Mouse (Mus musculus): Measurements from ENCODE around the gene Rpl14. TPM values are rescaled to one million over a fixed set of nuclear protein-coding genes. Genes with fewer than 3 reads are reported as not detected.

The Rpl14 gene
- polyA plus RNA-seq, 1 experiment, result 411 TPM

DNA sequence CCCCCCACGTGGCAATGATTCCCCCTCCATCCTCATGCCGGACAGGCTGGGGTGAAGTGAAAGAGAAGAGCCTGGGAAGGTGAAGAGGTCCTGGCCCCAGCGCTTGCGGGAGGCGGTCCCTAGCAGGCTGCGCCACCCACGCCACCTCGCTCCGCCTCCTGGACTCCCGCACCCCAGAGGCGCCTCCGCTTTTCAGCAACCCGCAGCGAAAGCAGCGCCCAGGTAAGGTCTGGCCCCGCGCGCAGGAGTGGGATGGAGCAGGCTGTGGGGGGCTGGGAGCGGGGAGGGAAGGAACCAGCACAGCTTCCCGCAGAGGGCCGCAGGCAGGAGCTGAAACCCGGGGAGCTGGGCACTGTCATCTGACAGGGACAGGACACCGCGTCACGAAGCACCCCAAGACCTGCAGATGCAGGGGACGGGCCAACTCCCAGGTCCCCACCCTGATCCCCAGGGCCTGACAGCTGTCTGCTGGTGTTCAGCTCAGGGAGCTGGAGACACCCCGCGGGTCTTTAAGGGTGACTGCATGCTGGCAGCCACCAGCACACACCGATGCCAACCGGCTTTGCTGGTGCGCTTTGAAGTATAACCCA lies 31.5 kb upstream of the Rpl14 start, which contains the start of gene Entpd3:
TSS of gene Entpd3 (plus strand) at position 157 of the 590 bp plus-strand sequence.
- H3K36me3 ChIP-seq (ENCODE audit: control insufficient read depth, insufficient read depth, low read length), result no peaks in the 10 kb centered on the region
- no peak within 1 kb of the TSS for H3K4me3 ChIP-seq (ENCODE audit: insufficient read depth, low read depth, low read length)
- 2% methylated on average over 31 of the region's 31 CpGs for WGBS
- DNase-seq, result peak; percentile 14
- H3K27ac ChIP-seq (ENCODE audit: insufficient read depth, low read depth, low read length), result no peak within 1 kb of the TSS
- H3K4me1 ChIP-seq (ENCODE audit: control insufficient read depth, insufficient read depth, low read length), result no peaks in the 10 kb centered on the region
- no peaks in the 10 kb centered on the region for H3K27me3 ChIP-seq (replicated peaks; ENCODE audit: control insufficient read depth, insufficient read depth, low read length)
- no peak for TF ChIP-seq CTCF (conservative IDR thresholded peaks at IDR 0.05; ENCODE audit: insufficient read depth, insufficient read length, low read depth, low read length)
- TF ChIP-seq POLR2A (IDR thresholded peaks at IDR 0.05; ENCODE audit: low read depth, low read length), result no peak

DNA sequence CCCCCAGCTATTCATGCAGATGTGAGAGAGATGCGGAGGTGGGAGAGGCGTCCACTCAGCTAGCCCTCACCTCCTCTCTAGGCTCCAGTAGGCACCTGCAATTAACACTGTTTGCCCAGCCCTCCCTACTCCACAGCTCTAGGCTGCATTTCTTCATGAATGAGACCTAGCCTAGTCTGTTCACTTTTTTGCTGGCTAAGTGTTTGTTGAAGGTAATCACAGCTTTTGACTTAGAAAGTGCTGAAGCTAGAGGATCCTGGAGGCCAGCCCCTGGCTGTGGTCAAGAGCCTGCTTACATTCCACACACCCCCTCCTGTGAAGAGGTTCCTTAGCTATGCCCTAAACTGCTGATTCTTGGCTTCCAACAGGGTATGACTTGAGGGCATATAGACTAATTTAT lies 29.8 kb upstream of the Rpl14 start:
- Histone ChIP-seq H3K27ac (ENCODE audit: insufficient read depth, low read depth, low read length) (no peak overlapping the region), H3K27me3 (replicated peaks; ENCODE audit: control insufficient read depth, insufficient read depth, low read length) (no peaks in the 10 kb centered on the region), H3K4me1 (ENCODE audit: control insufficient read depth, insufficient read depth, low read length) (no peaks in the 10 kb centered on the region), H3K4me3 (ENCODE audit: insufficient read depth, low read depth, low read length) (no peak overlapping the region), H3K36me3 (ENCODE audit: control insufficient read depth, insufficient read depth, low read length) (no peaks in the 10 kb centered on the region)
- no peak for TF ChIP-seq CTCF (conservative IDR thresholded peaks at IDR 0.05; ENCODE audit: insufficient read depth, insufficient read length, low read depth, low read length)
- TF ChIP-seq POLR2A (IDR thresholded peaks at IDR 0.05; ENCODE audit: low read depth, low read length), result no peak
- DNase-seq, result no peak
- WGBS, result 6% methylated on average over 2 of the region's 2 CpGs

DNA sequence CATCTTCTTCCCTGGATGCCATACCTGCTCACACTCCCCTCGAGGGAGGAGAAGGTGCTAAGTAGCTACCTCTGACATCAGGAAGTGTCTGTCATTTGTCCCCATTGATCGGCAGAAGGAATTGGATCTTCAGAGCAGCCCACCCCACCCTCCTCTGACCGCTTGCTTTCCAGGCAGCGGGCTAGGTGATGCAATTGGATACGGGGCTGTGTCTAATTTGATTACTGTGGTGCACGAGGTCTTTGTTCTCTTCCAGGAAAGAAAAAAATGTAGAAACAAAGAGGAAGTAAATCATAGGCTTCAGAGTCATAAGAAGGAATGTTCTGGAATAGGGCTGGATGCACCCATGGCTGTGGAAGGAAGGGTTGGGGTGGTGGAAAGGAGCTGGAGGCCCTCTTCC lies 29.0 kb upstream of the Rpl14 start:
- WGBS, result 32% methylated on average over 6 of the region's 6 CpGs

DNA sequence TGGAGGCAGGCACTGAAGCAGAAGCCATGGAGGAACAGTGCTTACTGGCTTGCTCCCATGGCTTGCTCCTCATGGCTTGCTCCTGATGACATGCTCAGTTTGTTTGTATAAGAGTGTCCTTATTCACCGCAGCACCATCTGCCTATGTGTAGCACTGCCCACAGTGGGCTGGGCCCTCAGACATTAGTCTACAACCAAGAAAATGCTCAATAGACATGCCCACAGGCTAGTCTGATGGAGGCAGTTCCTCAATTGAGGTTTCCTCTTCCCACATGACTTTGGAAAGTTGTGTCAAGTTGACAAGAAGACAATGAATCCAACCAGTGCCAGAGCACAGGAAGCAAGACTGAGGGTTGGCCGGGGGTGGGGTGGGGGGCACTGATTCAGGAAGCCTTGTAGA lies 25.2 kb upstream of the Rpl14 start:
- 87% methylated on average over 2 of the region's 2 CpGs for WGBS
- no peak overlapping the region for H3K27ac ChIP-seq (ENCODE audit: insufficient read depth, low read depth, low read length)
- TF ChIP-seq CTCF (conservative IDR thresholded peaks at IDR 0.05; ENCODE audit: insufficient read depth, insufficient read length, low read depth, low read length) (no peak), POLR2A (IDR thresholded peaks at IDR 0.05; ENCODE audit: low read depth, low read length) (no peak)

More for the DNA sequence above, 29.0 kb upstream of the Rpl14 start:
- no peak for DNase-seq
- H3K4me1 ChIP-seq (ENCODE audit: control insufficient read depth, insufficient read depth, low read length), result no peaks in the 10 kb centered on the region
- H3K36me3 ChIP-seq (ENCODE audit: control insufficient read depth, insufficient read depth, low read length), result no peaks in the 10 kb centered on the region
- no peak overlapping the region for H3K4me3 ChIP-seq (ENCODE audit: insufficient read depth, low read depth, low read length)
- no peak overlapping the region for H3K27ac ChIP-seq (ENCODE audit: insufficient read depth, low read depth, low read length)
- TF ChIP-seq CTCF (conservative IDR thresholded peaks at IDR 0.05; ENCODE audit: insufficient read depth, insufficient read length, low read depth, low read length), result no peak
- TF ChIP-seq POLR2A (IDR thresholded peaks at IDR 0.05; ENCODE audit: low read depth, low read length), result no peak
- H3K27me3 ChIP-seq (replicated peaks; ENCODE audit: control insufficient read depth, insufficient read depth, low read length), result no peaks in the 10 kb centered on the region

DNA sequence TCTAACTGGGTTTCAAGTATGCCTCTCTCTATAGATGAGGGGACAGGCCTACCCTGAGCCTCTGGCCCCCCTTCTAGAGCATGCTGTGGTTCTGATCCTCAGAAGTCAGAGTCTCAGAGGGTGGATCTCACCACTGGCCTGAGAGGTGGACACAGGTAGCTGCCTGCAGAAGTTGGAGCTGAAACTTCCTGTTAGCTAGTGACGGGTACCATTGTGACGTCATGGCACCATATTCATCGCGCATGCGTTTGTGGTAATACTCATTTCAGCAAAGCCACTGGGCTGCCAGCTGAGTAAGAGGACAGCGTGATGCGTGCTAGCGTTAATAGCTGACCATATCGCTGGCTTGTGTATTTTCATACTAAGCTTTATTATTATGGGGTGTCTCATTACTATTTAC lies 24.8 kb upstream of the Rpl14 start:
- no peaks in the 10 kb centered on the region for H3K36me3 ChIP-seq (ENCODE audit: control insufficient read depth, insufficient read depth, low read length)
- no peaks in the 10 kb centered on the region for H3K4me1 ChIP-seq (ENCODE audit: control insufficient read depth, insufficient read depth, low read length)
- H3K27me3 ChIP-seq (replicated peaks; ENCODE audit: control insufficient read depth, insufficient read depth, low read length), result no peaks in the 10 kb centered on the region
- no peak for TF ChIP-seq POLR2A (IDR thresholded peaks at IDR 0.05; ENCODE audit: low read depth, low read length)
- no peak for TF ChIP-seq CTCF (conservative IDR thresholded peaks at IDR 0.05; ENCODE audit: insufficient read depth, insufficient read length, low read depth, low read length)
- 92% methylated on average over 9 of the region's 9 CpGs for WGBS
- no peak overlapping the region for H3K4me3 ChIP-seq (ENCODE audit: insufficient read depth, low read depth, low read length)
- no peak for DNase-seq
- no peak overlapping the region for H3K27ac ChIP-seq (ENCODE audit: insufficient read depth, low read depth, low read length)

More for the DNA sequence above, 25.2 kb upstream of the Rpl14 start:
- DNase-seq, result no peak
- H3K27me3 ChIP-seq (replicated peaks; ENCODE audit: control insufficient read depth, insufficient read depth, low read length), result no peaks in the 10 kb centered on the region
- H3K4me3 ChIP-seq (ENCODE audit: insufficient read depth, low read depth, low read length), result no peak overlapping the region
- H3K4me1 ChIP-seq (ENCODE audit: control insufficient read depth, insufficient read depth, low read length), result no peaks in the 10 kb centered on the region
- H3K36me3 ChIP-seq (ENCODE audit: control insufficient read depth, insufficient read depth, low read length), result no peaks in the 10 kb centered on the region

DNA sequence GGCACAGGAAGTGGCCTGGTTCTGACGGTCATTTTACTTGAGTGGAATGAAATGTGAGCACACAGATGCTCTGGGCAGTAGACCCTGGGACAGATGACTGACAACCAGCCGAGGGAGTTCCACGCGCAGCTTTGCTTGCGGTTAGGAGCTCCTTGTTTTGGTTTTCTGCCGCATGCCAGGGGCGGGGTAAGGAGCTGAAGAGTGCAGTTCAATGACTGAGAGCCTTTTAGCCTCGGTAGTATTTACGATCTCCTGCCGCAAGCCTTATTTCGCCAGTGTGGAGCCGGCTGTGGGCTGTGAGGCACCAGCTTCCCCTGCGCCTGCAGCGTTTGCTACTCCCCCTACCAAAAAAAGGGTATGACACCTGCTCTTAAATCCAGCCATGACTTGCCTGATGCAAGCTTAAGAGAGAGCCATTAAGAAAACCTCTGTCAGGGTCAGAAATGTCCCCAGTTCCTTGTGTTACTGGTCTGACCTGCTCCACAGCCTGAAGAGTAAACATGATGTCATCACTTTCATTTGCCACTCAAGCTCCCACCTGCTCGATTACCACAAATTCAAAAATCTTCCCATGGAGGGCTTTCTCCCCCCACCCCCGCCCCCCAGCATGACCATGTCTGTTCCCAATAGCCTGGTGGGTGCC lies 24.1 kb upstream of the Rpl14 start:
- H3K27me3 ChIP-seq (replicated peaks; ENCODE audit: control insufficient read depth, insufficient read depth, low read length), result no peaks in the 10 kb centered on the region
- DNase-seq, result no peak
- no peak overlapping the region for H3K27ac ChIP-seq (ENCODE audit: insufficient read depth, low read depth, low read length)
- TF ChIP-seq POLR2A (IDR thresholded peaks at IDR 0.05; ENCODE audit: low read depth, low read length) (no peak), CTCF (conservative IDR thresholded peaks at IDR 0.05; ENCODE audit: insufficient read depth, insufficient read length, low read depth, low read length) (no peak)
- H3K36me3 ChIP-seq (ENCODE audit: control insufficient read depth, insufficient read depth, low read length), result no peaks in the 10 kb centered on the region
- no peak overlapping the region for H3K4me3 ChIP-seq (ENCODE audit: insufficient read depth, low read depth, low read length)
- H3K4me1 ChIP-seq (ENCODE audit: control insufficient read depth, insufficient read depth, low read length), result no peaks in the 10 kb centered on the region
- WGBS, result 18% methylated on average over 16 of the region's 16 CpGs

DNA sequence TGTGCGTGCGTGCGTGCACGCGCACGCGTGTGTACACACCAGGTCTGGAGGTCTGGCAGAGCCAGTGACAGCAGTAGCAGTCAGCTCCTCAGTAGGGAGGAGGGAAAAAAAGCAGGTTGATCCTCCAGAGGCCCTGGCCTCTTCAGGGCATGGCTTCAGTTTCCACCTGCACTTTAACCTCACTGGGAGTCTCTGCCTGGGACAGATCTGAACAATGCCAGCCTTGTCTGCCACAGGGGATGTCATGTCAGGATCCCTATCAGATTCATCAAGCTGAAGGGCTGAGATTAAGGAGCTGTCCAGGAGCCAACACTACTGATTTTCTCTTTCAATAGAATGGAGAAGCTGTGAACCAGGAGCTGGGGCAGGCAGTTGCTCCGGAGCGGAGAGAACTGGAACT lies 20.5 kb upstream of the Rpl14 start:
- H3K27me3 ChIP-seq (replicated peaks; ENCODE audit: control insufficient read depth, insufficient read depth, low read length), result no peaks in the 10 kb centered on the region
- H3K27ac ChIP-seq (ENCODE audit: insufficient read depth, low read depth, low read length), result no peak overlapping the region
- H3K36me3 ChIP-seq (ENCODE audit: control insufficient read depth, insufficient read depth, low read length), result no peaks in the 10 kb centered on the region
- H3K4me1 ChIP-seq (ENCODE audit: control insufficient read depth, insufficient read depth, low read length), result no peaks in the 10 kb centered on the region
- no peak overlapping the region for H3K4me3 ChIP-seq (ENCODE audit: insufficient read depth, low read depth, low read length)
- TF ChIP-seq CTCF (conservative IDR thresholded peaks at IDR 0.05; ENCODE audit: insufficient read depth, insufficient read length, low read depth, low read length) (no peak), POLR2A (IDR thresholded peaks at IDR 0.05; ENCODE audit: low read depth, low read length) (no peak)
- DNase-seq, result no peak
- WGBS, result 87% methylated on average over 9 of the region's 9 CpGs
